Mouse (Mus musculus): ENCODE results near the gene Pde7b.

- no peak for TF ChIP-seq CTCF (IDR thresholded peaks at IDR 0.05; ENCODE audit: low read depth)
- no peak for TF ChIP-seq EP300 (IDR thresholded peaks at IDR 0.05; ENCODE audit: low read depth)
Measured at GRCm38 (mm10) chr10:20400406-20400805, 324.5 kb downstream of the Pde7b start.
